Mouse (Mus musculus): Measurements from ENCODE around the gene Phldb2. TPM values are rescaled to one million over a fixed set of nuclear protein-coding genes. Genes with fewer than 3 reads are reported as not detected.
A peak's percentile ranks its signal among the peaks of the same experiment; 100 is the strongest.

The Phldb2 gene
- polyA plus RNA-seq, 1 experiment from 2014 or later, result 35.2 TPM

GRCm38 (mm10) chr16:45881177-45881832, 72.1 kb downstream of the Phldb2 start:
- no peak overlapping the region for H3K4me3 ChIP-seq (replicated peaks)
- 89% methylated on average over 7 of the region's 7 CpGs for WGBS
- no peaks in the 10 kb centered on the region for H3K9me3 ChIP-seq
- H3K4me2 ChIP-seq, result no peak overlapping the region
- ATAC-seq (ENCODE audit: low FRiP score), result no peak
- no peaks in the 10 kb centered on the region for H3K36me3 ChIP-seq (replicated peaks)
- H3K9ac ChIP-seq, result no peak overlapping the region
- H3K4me1 ChIP-seq, result no peaks in the 10 kb centered on the region
- no peak overlapping the region for H3K27ac ChIP-seq
- H3K27me3 ChIP-seq, result no peaks in the 10 kb centered on the region

DNA sequence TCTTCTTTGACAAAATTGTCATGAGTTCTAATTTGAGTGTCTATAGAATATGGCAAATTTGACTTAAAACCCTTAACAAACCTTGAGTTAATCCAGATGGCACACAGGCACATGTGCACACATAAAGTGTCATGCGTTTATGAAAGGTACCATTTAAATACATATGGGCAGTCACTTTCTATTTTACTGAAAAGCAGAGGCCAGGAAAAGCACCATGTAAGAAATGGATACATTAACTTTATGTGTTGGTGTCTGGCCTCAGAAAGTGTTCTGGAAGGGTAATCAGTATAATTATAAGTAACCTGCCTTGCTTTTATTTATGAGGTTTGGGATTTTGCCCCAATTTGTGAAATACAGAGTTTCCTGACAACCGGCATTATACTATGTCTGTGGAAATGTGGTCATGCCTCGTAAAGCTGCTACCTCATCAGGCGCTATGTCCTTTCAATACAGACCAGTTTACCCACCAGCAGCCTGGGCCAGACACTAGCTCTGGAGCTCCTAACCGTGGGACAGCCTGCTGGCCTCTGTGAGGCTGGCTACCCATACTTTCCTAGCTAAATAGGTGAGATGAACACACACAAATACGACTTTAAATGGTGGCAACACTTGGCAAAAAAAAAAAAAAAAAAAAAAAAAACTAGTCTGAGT, 73.2 kb downstream of the Phldb2 start:
- Histone ChIP-seq H3K36me3 (replicated peaks) (no peaks in the 10 kb centered on the region), H3K4me2 (no peak overlapping the region), H3K27ac (no peak overlapping the region), H3K9me3 (no peaks in the 10 kb centered on the region), H3K4me1 (no peaks in the 10 kb centered on the region), H3K9ac (no peak overlapping the region), H3K27me3 (no peaks in the 10 kb centered on the region), H3K4me3 (replicated peaks) (no peak overlapping the region)
- no peak for ATAC-seq (ENCODE audit: low FRiP score)
- 90% methylated on average over 6 of the region's 6 CpGs for WGBS

DNA sequence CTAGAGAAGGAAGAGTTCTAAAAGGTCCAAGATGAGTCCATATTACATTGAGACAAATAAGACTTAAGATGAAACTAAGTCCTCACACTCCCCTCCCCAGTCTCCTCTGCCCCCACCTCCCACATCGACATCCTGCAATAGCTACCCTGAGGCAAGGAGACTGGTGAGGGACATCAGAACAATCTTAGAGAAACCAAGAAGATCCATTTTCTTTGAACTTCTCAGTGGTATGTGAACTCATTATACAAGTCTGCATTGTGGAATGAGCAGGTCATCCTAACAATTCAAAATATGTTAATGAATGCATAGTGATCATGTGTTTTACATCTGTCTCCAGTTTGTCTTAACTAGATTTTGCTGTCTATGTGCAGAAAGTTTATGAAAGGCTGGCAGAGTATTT, 75.7 kb downstream of the Phldb2 start:
- Histone ChIP-seq H3K4me1 (no peaks in the 10 kb centered on the region), H3K36me3 (replicated peaks) (no peaks in the 10 kb centered on the region), H3K27ac (no peak overlapping the region), H3K9me3 (no peaks in the 10 kb centered on the region), H3K27me3 (no peaks in the 10 kb centered on the region), H3K4me2 (no peak overlapping the region), H3K9ac (no peak overlapping the region), H3K4me3 (replicated peaks) (no peak overlapping the region)
- ATAC-seq (ENCODE audit: low FRiP score), result no peak
- 75% methylated on average over 1 of the region's 1 CpGs for WGBS

- Histone ChIP-seq H3K4me1 (no peaks in the 10 kb centered on the region), H3K27ac (no peak overlapping the region), H3K9ac (no peak overlapping the region), H3K9me3 (no peaks in the 10 kb centered on the region), H3K4me2 (no peak overlapping the region), H3K4me3 (replicated peaks) (no peak overlapping the region), H3K27me3 (no peaks in the 10 kb centered on the region), H3K36me3 (replicated peaks) (no peaks in the 10 kb centered on the region)
- no peak for ATAC-seq (ENCODE audit: low FRiP score)
- 83% methylated on average over 5 of the region's 5 CpGs for WGBS
Observed at GRCm38 (mm10) chr16:45877171-45877570, 76.2 kb downstream of the Phldb2 start.

DNA sequence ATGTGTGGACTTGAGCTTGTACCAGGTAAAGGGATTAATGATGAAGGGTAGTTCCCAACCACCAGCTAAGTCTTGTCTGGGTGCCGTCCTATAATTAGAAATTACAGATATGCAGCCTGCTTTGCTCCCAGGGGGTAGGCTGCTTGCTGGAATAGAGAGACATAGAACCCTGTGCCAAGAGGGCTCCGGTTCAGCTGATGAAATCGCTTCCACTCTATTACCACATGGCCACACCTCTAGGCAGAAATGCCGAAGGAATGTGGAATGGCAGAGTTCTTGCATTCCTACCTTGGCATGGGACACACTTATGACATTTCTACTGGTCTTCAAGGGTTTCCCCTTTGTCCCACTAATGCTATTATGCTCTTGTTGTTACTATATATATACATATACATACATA, 80.0 kb downstream of the Phldb2 start:
- no peak overlapping the region for H3K27ac ChIP-seq
- WGBS, result 87% methylated on average over 4 of the region's 4 CpGs
- no peak for ATAC-seq (ENCODE audit: low FRiP score)

GRCm38 (mm10) chr16:45871286-45871976, 82.0 kb downstream of the Phldb2 start:
- Histone ChIP-seq H3K4me1 (no peaks in the 10 kb centered on the region), H3K27ac (no peak overlapping the region), H3K9ac (no peak overlapping the region), H3K27me3 (no peaks in the 10 kb centered on the region), H3K4me2 (no peak overlapping the region), H3K9me3 (no peaks in the 10 kb centered on the region), H3K36me3 (replicated peaks) (no peaks in the 10 kb centered on the region), H3K4me3 (replicated peaks) (no peak overlapping the region)
- ATAC-seq (ENCODE audit: low FRiP score), result no peak
- WGBS, result 79% methylated on average over 10 of the region's 10 CpGs

More for the DNA sequence above, 80.0 kb downstream of the Phldb2 start:
- no peak overlapping the region for H3K4me2 ChIP-seq
- no peaks in the 10 kb centered on the region for H3K9me3 ChIP-seq
- no peaks in the 10 kb centered on the region for H3K27me3 ChIP-seq
- no peaks in the 10 kb centered on the region for H3K36me3 ChIP-seq (replicated peaks)
- H3K9ac ChIP-seq, result no peak overlapping the region
- no peak overlapping the region for H3K4me3 ChIP-seq (replicated peaks)
- no peaks in the 10 kb centered on the region for H3K4me1 ChIP-seq

DNA sequence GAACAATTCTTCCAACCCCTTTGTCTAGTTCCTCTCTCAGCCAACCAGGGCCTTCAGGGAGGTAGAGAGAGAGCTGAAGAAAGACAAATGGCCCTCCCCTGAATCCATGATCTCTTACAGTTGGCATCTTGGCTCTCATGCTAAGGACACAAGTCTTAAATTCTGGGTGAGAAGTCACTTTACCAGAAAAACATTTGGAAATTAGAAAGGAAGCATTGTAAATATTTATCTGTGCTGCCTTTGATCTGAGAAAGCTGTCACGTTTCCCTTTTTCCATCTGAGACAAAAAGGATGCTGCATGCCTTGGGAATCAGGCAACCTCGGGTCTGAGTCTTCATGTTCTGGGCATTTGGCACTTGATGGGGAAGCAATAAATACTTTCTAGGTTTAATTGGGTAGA, 82.7 kb downstream of the Phldb2 start:
- 59% methylated on average over 2 of the region's 2 CpGs for WGBS
- no peaks in the 10 kb centered on the region for H3K9me3 ChIP-seq
- no peak overlapping the region for H3K4me2 ChIP-seq
- no peaks in the 10 kb centered on the region for H3K4me1 ChIP-seq
- no peaks in the 10 kb centered on the region for H3K36me3 ChIP-seq (replicated peaks)
- H3K4me3 ChIP-seq (replicated peaks), result no peak overlapping the region
- no peak for ATAC-seq (ENCODE audit: low FRiP score)
- H3K27ac ChIP-seq, result no peak overlapping the region
- no peak overlapping the region for H3K9ac ChIP-seq
- no peaks in the 10 kb centered on the region for H3K27me3 ChIP-seq

DNA sequence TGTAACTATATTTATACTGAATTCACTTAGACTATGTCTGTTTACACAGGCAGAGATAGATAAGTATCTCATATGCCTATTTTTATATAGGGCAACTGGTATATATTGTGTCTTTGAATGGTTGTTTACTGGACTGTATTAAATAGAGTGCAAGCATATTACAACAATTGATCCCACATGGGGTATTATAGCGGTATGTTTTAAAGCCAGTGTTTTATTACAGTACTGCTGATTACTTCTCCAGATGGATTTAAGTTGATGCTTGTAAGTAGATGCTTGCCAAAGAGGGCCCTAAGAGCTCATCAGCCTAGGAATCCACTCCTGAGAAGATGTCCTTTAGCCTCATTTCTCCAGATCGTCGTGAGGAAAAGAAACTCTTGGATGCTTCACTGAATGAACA, 84.4 kb downstream of the Phldb2 start:
- 65% methylated on average over 3 of the region's 3 CpGs for WGBS
- Histone ChIP-seq H3K4me2 (no peak overlapping the region), H3K27ac (no peak overlapping the region), H3K9ac (no peak overlapping the region), H3K4me3 (replicated peaks) (no peak overlapping the region), H3K4me1 (no peaks in the 10 kb centered on the region), H3K36me3 (replicated peaks) (no peaks in the 10 kb centered on the region), H3K9me3 (no peaks in the 10 kb centered on the region), H3K27me3 (no peaks in the 10 kb centered on the region)
- no peak for ATAC-seq (ENCODE audit: low FRiP score)

GRCm38 (mm10) chr16:45857277-45857863, 96.0 kb downstream of the Phldb2 start:
- no peak for ATAC-seq (ENCODE audit: low FRiP score)
- no peaks in the 10 kb centered on the region for H3K9me3 ChIP-seq
- no peak overlapping the region for H3K4me3 ChIP-seq (replicated peaks)
- H3K27me3 ChIP-seq, result peaks cover 6% of the 10 kb centered on the region; the same call in 1 of the 2 replicates
- 50% methylated on average over 5 of the region's 5 CpGs for WGBS
- H3K4me2 ChIP-seq, result no peak overlapping the region
- no peaks in the 10 kb centered on the region for H3K36me3 ChIP-seq (replicated peaks)
- no peak overlapping the region for H3K9ac ChIP-seq
- no peak overlapping the region for H3K27ac ChIP-seq
- H3K4me1 ChIP-seq, result no peaks in the 10 kb centered on the region

DNA sequence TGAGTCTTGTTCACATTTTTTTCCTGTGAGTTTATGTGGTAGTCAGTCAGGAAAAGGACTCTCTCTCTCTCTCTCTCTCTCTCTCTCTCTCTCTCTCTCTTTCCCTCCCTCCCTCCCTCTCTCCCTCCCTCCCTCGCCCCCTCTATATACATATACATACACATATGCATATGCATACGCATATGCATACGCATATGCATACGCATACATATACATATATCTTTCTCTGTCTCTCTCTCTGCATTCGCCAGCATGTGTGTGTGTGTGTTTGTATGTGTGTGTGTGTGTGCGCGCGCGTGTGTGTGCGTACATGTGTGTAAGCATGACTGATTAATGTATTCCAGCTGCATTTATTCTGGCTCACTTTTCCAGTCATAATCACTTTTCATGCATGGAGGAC, 98.9 kb downstream of the Phldb2 start:
- H3K4me3 ChIP-seq (replicated peaks), result no peak overlapping the region
- H3K9me3 ChIP-seq, result no peaks in the 10 kb centered on the region
- H3K36me3 ChIP-seq (replicated peaks), result no peaks in the 10 kb centered on the region
- no peak for ATAC-seq (ENCODE audit: low FRiP score)
- H3K27me3 ChIP-seq, result peaks cover 6% of the 10 kb centered on the region; the same call in 1 of the 2 replicates
- 93% methylated on average over 10 of the region's 10 CpGs for WGBS
- H3K4me2 ChIP-seq, result no peak overlapping the region
- no peaks in the 10 kb centered on the region for H3K4me1 ChIP-seq
- H3K9ac ChIP-seq, result no peak overlapping the region
- no peak overlapping the region for H3K27ac ChIP-seq

DNA sequence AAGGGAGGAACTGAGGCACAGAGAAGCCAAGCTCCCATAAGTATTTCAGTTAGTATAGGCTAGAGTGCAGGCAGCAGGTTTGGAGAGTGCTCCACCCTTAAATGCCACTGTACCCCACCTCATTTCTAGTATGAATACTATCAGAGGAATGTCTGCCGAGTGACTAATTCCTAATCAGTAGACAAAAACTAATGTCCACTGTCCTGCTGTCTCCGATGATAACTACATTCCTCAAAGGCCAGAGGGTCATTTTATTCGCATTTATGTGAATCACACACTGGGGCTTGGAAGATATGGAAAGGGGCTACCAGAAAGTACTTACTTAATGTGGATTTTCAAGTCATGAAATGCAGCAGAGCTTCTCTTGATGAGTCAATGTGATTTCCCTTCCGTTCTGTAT, 104.4 kb downstream of the Phldb2 start:
- H3K4me1 ChIP-seq, result no peaks in the 10 kb centered on the region
- no peak for ATAC-seq (ENCODE audit: low FRiP score)
- H3K4me2 ChIP-seq, result no peak overlapping the region
- 81% methylated on average over 4 of the region's 4 CpGs for WGBS
- no peak overlapping the region for H3K4me3 ChIP-seq (replicated peaks)
- no peaks in the 10 kb centered on the region for H3K9me3 ChIP-seq
- no peaks in the 10 kb centered on the region for H3K27me3 ChIP-seq
- no peak overlapping the region for H3K9ac ChIP-seq
- H3K36me3 ChIP-seq (replicated peaks), result no peaks in the 10 kb centered on the region
- no peak overlapping the region for H3K27ac ChIP-seq

DNA sequence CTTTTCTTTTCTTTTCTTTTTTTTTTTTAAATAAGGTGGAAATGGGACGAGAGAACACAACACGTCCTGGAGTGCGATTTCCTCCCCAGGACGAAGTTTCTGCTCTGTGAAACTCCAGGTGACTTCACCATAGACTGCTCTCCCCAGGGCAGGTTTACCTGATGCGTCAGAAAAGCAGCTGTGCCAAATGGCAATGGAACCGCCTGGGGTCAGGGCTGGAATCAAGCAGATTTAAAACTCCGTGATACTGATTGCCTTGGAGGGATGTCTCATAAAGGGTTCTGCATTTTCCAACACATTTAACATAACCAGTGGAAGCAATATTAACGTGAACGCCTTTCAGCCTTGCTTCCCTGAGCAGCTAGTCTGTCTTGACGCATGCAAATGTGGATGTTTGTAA, 108.5 kb downstream of the Phldb2 start:
- Histone ChIP-seq H3K9ac (no peak overlapping the region), H3K27me3 (no peaks in the 10 kb centered on the region), H3K4me2 (peak overlapping the region; percentile 87), H3K27ac (no peak overlapping the region), H3K9me3 (no peaks in the 10 kb centered on the region), H3K4me1 (peaks cover 21% of the 10 kb centered on the region), H3K4me3 (replicated peaks) (peak overlapping the region; percentile 72), H3K36me3 (replicated peaks) (no peaks in the 10 kb centered on the region)
- WGBS, result 14% methylated on average over 10 of the region's 10 CpGs
- no peak for ATAC-seq (ENCODE audit: low FRiP score)

Data from forebrain, embryonic 12.5 days (tissue).